Mouse (Mus musculus) C2C12 (cell line): ENCODE results near the gene Sec22b.

Experiments used
- CTCF ChIP-seq: IDR thresholded peaks from one replicate; pipeline ENCODE4 v1.5.1; 2011; ENCODE audit not compliant: control insufficient read depth, insufficient read depth, insufficient read length
- FOSL1 ChIP-seq: IDR thresholded peaks from one replicate; pipeline ENCODE4 v1.8.0; 2011; ENCODE audit warnings: mild to moderate bottlenecking, low read length; ENCODE audit not compliant: poor library complexity, insufficient read depth, severe bottlenecking
- MAX ChIP-seq: IDR thresholded peaks from one replicate; pipeline ENCODE4 v1.6.1; 2011; ENCODE audit warnings: mild to moderate bottlenecking, control low read depth
- MYOD1 ChIP-seq: IDR thresholded peaks from one replicate; pipeline ENCODE4 v1.6.1; 2011; ENCODE audit warnings: low read depth; ENCODE audit not compliant: control insufficient read depth, insufficient read length
- USF1 ChIP-seq: IDR thresholded peaks from one replicate; pipeline ENCODE4 v1.6.1; 2011; ENCODE audit warnings: low read depth, mild to moderate bottlenecking, control low read depth, moderate library complexity

DNA sequence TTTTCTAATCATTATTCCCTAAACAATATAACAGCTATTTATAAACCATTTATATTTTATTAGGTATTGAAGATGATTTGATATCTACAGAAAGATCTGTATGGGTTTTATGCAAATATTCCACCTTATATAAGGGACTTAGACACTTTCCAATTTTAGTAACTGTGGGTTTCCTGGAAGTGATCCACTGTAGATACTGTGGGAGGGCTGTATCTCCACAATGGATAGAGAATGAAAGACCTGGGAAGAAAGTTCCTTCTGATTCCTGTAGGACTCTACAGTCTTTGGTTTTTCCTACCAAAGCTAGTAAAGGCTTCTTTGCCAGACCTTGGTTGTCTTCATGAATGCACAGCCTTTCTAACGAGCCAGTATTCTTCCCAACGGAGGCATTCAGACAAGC lies 8.7 kb downstream of the Sec22b start:
- no peak for TF ChIP-seq USF1
- TF ChIP-seq MYOD1: no peak
- no peak for TF ChIP-seq CTCF
- no peak for TF ChIP-seq MAX
- TF ChIP-seq FOSL1: no peak
